Mouse (Mus musculus) cerebellum, adult 18-20 months (tissue): ENCODE data around the gene Jpt1.
"Not testable (repeated sequence)": the region's sequence is repeated elsewhere in the genome, so short reads cannot be mapped to it uniquely, and the experiment has no call there.

ENCODE experiments used
- DNase-seq, 2 experiments: peaks; one replicate each; pipeline ENCODE4 v3.0.0; 2021

Jpt1 gene

GRCm38 (mm10) chr11:115512004-115512403 lies 2.2 kb downstream of the Jpt1 start:
- DNase-seq: no peak

- DNase-seq: no peak
Measured at GRCm38 (mm10) chr11:115511121-115511520, 3.1 kb downstream of the Jpt1 start.

GRCm38 (mm10) chr11:115510507-115510888 lies 3.7 kb downstream of the Jpt1 start:
- DNase-seq: no peak

- DNase-seq: no peak
Measured at GRCm38 (mm10) chr11:115509773-115510506, 4.2 kb downstream of the Jpt1 start.

GRCm38 (mm10) chr11:115508061-115508460 lies 6.1 kb downstream of the Jpt1 start:
- no peak for DNase-seq

GRCm38 (mm10) chr11:115506586-115506985 lies 7.6 kb downstream of the Jpt1 start:
- no peak for DNase-seq

GRCm38 (mm10) chr11:115502636-115503035 lies 11.6 kb downstream of the Jpt1 start:
- no peak for DNase-seq

GRCm38 (mm10) chr11:115496559-115496958 lies 17.6 kb downstream of the Jpt1 start:
- DNase-seq: not testable (repeated sequence)

GRCm38 (mm10) chr11:115492387-115492786 lies 21.8 kb downstream of the Jpt1 start:
- no peak for DNase-seq

GRCm38 (mm10) chr11:115491356-115492083 lies 22.7 kb downstream of the Jpt1 start, which contains the start of gene Nt5c:
Gene Nt5c (minus strand): TSS chr11:115491862.
- DNase-seq: peak; percentile 85 to 88

GRCm38 (mm10) chr11:115490441-115491355 lies 23.5 kb downstream of the Jpt1 start:
- no peak for DNase-seq

- peak; percentile 74 to 76 for DNase-seq
Measured at GRCm38 (mm10) chr11:115488551-115489104, 25.6 kb downstream of the Jpt1 start.

- DNase-seq: no peak
Measured at GRCm38 (mm10) chr11:115485155-115485554, 29.0 kb downstream of the Jpt1 start.

- peak; percentile 76 to 88 for DNase-seq
Measured at GRCm38 (mm10) chr11:115483726-115484125, 30.5 kb downstream of the Jpt1 start.

- DNase-seq: no peak
Measured at GRCm38 (mm10) chr11:115483278-115483677, 30.9 kb downstream of the Jpt1 start.

GRCm38 (mm10) chr11:115481553-115482259 lies 32.5 kb downstream of the Jpt1 start:
- DNase-seq: no peak

GRCm38 (mm10) chr11:115478296-115478938 lies 35.8 kb downstream of the Jpt1 start:
- no peak for DNase-seq

- DNase-seq: not testable (repeated sequence)
Measured at GRCm38 (mm10) chr11:115477388-115477787, 36.8 kb downstream of the Jpt1 start.

- not testable (repeated sequence) for DNase-seq
Measured at GRCm38 (mm10) chr11:115476630-115477029, 37.6 kb downstream of the Jpt1 start.

- DNase-seq: no peak
Measured at GRCm38 (mm10) chr11:115475758-115476237, 38.4 kb downstream of the Jpt1 start.

- DNase-seq: peak; percentile 93 to 96
Measured at GRCm38 (mm10) chr11:115475025-115475757, 39.0 kb downstream of the Jpt1 start, which contains the start of gene Armc7. Gene Armc7 (plus strand): TSS chr11:115475667.
